Mouse (Mus musculus) heart, embryonic 13.5 days (tissue): Measurements from ENCODE around the gene Ppib. TPM values are rescaled to one million over a fixed set of nuclear protein-coding genes. Genes with fewer than 3 reads are reported as not detected.

Experiments
- ATAC-seq: fragments of 200-750 bp; cut with Nextera tagmentation; 2 replicates; pipeline ENCODE4 v1.8.0; 2017; ENCODE audit warnings: moderate TSS enrichment; ENCODE audit not compliant: insufficient number of reproducible peaks, low FRiP score, low TSS enrichment; ENCODE audit errors: extremely low read depth
- H3K27ac ChIP-seq: fragments of 300-500 bp; sonication (generic); replicated peaks from 2 replicates; pipeline ENCODE4 v1.5.1; 2015; ENCODE audit warnings: moderate library complexity, mild to moderate bottlenecking, inconsistent platforms
- H3K27me3 ChIP-seq: fragments of 300-500 bp; sonication (generic); replicated peaks from 2 replicates; pipeline ENCODE4 v1.6.1; 2015; ENCODE audit warnings: mild to moderate bottlenecking, inconsistent platforms
- H3K36me3 ChIP-seq: fragments of 300-500 bp; sonication (generic); 2 replicates; pipeline ENCODE4 v1.6.1; 2015; ENCODE audit warnings: mild to moderate bottlenecking, inconsistent platforms
- H3K4me1 ChIP-seq: fragments of 300-500 bp; sonication (generic); 2 replicates; pipeline ENCODE4 v1.6.1; 2015; ENCODE audit warnings: inconsistent platforms
- H3K4me2 ChIP-seq: fragments of 300-500 bp; sonication (generic); 2 replicates; pipeline ENCODE4 v1.6.1; 2015; ENCODE audit warnings: inconsistent platforms, mild to moderate bottlenecking, moderate library complexity
- H3K4me3 ChIP-seq: fragments of 300-500 bp; sonication (generic); 2 replicates; pipeline ENCODE4 v1.5.1; 2015; ENCODE audit warnings: moderate library complexity, mild to moderate bottlenecking, inconsistent platforms
- H3K9ac ChIP-seq: fragments of 300-500 bp; sonication (generic); 2 replicates; pipeline ENCODE4 v1.6.1; 2015; ENCODE audit warnings: inconsistent platforms, mild to moderate bottlenecking, moderate library complexity
- H3K9me3 ChIP-seq: fragments of 300-500 bp; sonication (generic); 2 replicates; pipeline ENCODE4 v1.6.1; 2016; ENCODE audit warnings: inconsistent platforms
- WGBS: fragments of 180-500 bp; shearing (Covaris S2); methylation state at CpG from one replicate; pipeline ENCODE4 v1.1.7; 2015; ENCODE audit warnings: mixed read lengths; 5-methylcytosine and 5-hydroxymethylcytosine counted together
- polyA plus RNA-seq: library from polyadenylated mRNA; unstranded; fragments of >200 nt; fragmentation: Nextera tagmentation; extraction: Ambion mirVana; gene quantifications from 2 replicates; pipeline ENCODE4 v1.2.1, GENCODE M21; 2015

The Ppib gene
- polyA plus RNA-seq, 1 experiment from 2014 or later = 372 TPM

DNA sequence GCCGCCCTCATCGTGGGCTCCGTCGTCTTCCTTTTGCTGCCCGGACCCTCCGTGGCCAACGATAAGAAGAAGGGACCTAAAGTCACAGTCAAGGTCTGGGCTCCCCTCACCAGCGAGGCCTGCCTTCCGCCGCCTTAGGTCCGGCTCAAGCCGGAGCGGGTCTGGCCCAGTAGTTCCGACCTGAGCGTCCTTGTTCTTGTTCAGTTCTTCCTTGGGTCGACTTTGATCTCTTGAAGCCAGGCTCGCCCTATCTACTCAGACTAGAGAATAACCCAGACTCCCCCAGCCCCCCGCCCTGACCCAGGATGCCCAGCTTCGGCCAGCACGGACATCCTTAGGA is 256 bp downstream of the Ppib start:
- Histone ChIP-seq H3K27ac (peak overlapping the region; percentile 78), H3K4me3 (peak overlapping the region; percentile 81), H3K9ac (peak overlapping the region; percentile 91), H3K4me2 (peak overlapping the region; percentile 87), H3K36me3 (peaks cover 32% of the 10 kb centered on the region), H3K27me3 (no peaks in the 10 kb centered on the region), H3K4me1 (peaks cover 27% of the 10 kb centered on the region), H3K9me3 (no peaks in the 10 kb centered on the region)
- WGBS = 1% methylated on average over 20 of the region's 20 CpGs
- ATAC-seq = peak; percentile 33

DNA sequence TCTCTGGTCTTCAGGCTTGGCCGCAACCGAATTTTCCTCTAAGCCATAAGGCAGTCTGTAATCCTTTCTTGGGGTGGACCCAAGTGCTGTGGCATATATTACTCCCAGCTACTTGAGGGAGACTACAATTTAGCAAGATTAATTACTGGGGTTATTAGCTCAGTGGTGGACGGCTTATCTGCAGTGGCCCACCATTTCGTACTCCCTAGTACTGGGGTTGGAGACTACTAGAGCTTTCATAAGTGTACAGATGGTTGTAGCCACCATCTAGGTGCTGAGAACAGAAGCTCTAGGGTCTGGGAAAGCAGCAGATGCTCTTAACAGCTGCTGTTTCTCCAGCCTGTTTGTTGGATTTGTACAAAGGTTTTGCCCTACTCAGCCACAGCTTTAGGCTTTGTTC is 964 bp downstream of the Ppib start:
- H3K36me3 ChIP-seq = peaks cover 39% of the 10 kb centered on the region
- H3K4me1 ChIP-seq = peaks cover 27% of the 10 kb centered on the region
- no peaks in the 10 kb centered on the region for H3K9me3 ChIP-seq
- no peak for ATAC-seq
- peak overlapping the region; percentile 91 for H3K9ac ChIP-seq
- 0 out of 2 replicates have a peak overlapping the region, but pooled peaks have one; percentile 32 for H3K27ac ChIP-seq
- no peaks in the 10 kb centered on the region for H3K27me3 ChIP-seq
- WGBS = 26% methylated on average over 4 of the region's 4 CpGs
- peak overlapping the region; percentile 87 for H3K4me2 ChIP-seq
- H3K4me3 ChIP-seq = peak overlapping the region; percentile 81

- Histone ChIP-seq H3K36me3 (peaks cover 46% of the 10 kb centered on the region), H3K9ac (peak overlapping the region; percentile 91), H3K4me3 (peak overlapping the region; percentile 81), H3K9me3 (no peaks in the 10 kb centered on the region), H3K4me2 (peak overlapping the region; percentile 87), H3K27me3 (no peaks in the 10 kb centered on the region), H3K4me1 (peaks cover 27% of the 10 kb centered on the region), H3K27ac (no peak overlapping the region)
- no peak for ATAC-seq
- 92% methylated on average over 3 of the region's 3 CpGs for WGBS
Measured at GRCm38 (mm10) chr9:66061656-66062055, 1.6 kb downstream of the Ppib start.

DNA sequence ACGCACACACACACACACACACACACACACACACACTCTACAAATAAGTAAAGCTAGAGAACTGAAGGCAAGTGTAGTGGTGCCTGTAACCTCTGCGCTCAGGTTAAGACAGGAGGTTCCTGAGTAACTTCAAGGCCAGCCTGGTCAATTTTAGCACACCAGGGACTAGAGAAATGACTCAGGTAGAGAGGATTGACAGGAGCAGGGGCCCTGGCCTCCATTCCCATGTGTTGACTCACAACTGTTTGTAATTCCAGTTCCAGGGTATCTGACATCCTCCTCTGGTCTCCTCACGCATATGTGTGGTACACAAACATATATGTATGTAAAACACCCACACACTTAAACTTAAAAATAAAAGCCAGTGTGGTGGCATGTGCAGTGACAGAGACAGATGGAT is 3.4 kb downstream of the Ppib start:
- Histone ChIP-seq H3K4me2 (no peak overlapping the region), H3K4me1 (peaks cover 32% of the 10 kb centered on the region), H3K4me3 (no peak overlapping the region), H3K27ac (no peak overlapping the region), H3K9ac (no peak overlapping the region), H3K36me3 (peaks cover 55% of the 10 kb centered on the region), H3K27me3 (peaks cover 15% of the 10 kb centered on the region), H3K9me3 (no peaks in the 10 kb centered on the region)
- no peak for ATAC-seq
- WGBS = 92% methylated on average over 3 of the region's 3 CpGs

GRCm38 (mm10) chr9:66064316-66064715 is 4.3 kb downstream of the Ppib start:
- Histone ChIP-seq H3K4me1 (peaks cover 36% of the 10 kb centered on the region), H3K27me3 (peaks cover 23% of the 10 kb centered on the region), H3K27ac (no peak overlapping the region), H3K9me3 (no peaks in the 10 kb centered on the region), H3K9ac (no peak overlapping the region), H3K4me2 (no peak overlapping the region), H3K4me3 (no peak overlapping the region), H3K36me3 (peaks cover 55% of the 10 kb centered on the region)
- 91% methylated on average over 11 of the region's 11 CpGs for WGBS
- ATAC-seq = no peak

DNA sequence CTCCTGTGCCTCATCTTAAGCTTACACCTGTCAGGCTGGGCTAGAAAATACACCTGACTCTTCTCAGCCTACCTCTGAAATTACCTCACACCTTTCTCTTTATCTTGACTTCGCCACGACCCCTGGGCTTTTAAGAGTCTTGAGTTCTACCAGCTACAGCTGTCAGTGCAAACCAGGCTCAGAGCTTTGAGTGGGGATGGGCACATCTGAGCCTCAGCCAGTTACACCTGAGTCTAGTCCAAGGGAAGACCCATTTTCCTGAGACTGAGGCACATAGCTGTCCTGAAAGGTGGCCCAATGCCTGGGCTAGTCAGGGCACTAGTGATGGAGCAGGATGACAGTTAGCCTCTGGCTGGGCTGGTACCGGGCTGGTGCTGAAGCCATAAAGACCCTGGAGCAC is 6.8 kb downstream of the Ppib start:
- ATAC-seq = no peak
- H3K9ac ChIP-seq = no peak overlapping the region
- 74% methylated on average over 3 of the region's 3 CpGs for WGBS
- H3K27me3 ChIP-seq = peaks cover 39% of the 10 kb centered on the region
- H3K9me3 ChIP-seq = no peaks in the 10 kb centered on the region
- H3K27ac ChIP-seq = no peak overlapping the region
- H3K4me3 ChIP-seq = no peak overlapping the region
- peaks cover 24% of the 10 kb centered on the region for H3K4me1 ChIP-seq
- peaks cover 52% of the 10 kb centered on the region for H3K36me3 ChIP-seq
- no peak overlapping the region for H3K4me2 ChIP-seq

GRCm38 (mm10) chr9:66067542-66067941 is 7.5 kb downstream of the Ppib start:
- Histone ChIP-seq H3K4me2 (no peak overlapping the region), H3K9ac (no peak overlapping the region), H3K4me1 (peaks cover 16% of the 10 kb centered on the region), H3K27ac (no peak overlapping the region), H3K27me3 (peaks cover 39% of the 10 kb centered on the region), H3K9me3 (no peaks in the 10 kb centered on the region), H3K36me3 (peaks cover 48% of the 10 kb centered on the region), H3K4me3 (no peak overlapping the region)
- WGBS = 19% methylated on average over 5 of the region's 5 CpGs
- no peak for ATAC-seq

- H3K36me3 ChIP-seq = peaks cover 42% of the 10 kb centered on the region
- peak overlapping the region; percentile 56; the same call in 1 of the 2 replicates for H3K4me3 ChIP-seq
- no peak for ATAC-seq
- 49% methylated on average over 4 of the region's 4 CpGs for WGBS
- peaks cover 39% of the 10 kb centered on the region for H3K27me3 ChIP-seq
- no peaks in the 10 kb centered on the region for H3K9me3 ChIP-seq
- H3K9ac ChIP-seq = no peak overlapping the region
- no peak overlapping the region for H3K4me2 ChIP-seq
- no peak overlapping the region for H3K27ac ChIP-seq
- peaks cover 16% of the 10 kb centered on the region for H3K4me1 ChIP-seq
Measured at GRCm38 (mm10) chr9:66068056-66068455, 8.0 kb downstream of the Ppib start.

GRCm38 (mm10) chr9:66068971-66069391 is 9.0 kb downstream of the Ppib start:
- Histone ChIP-seq H3K9me3 (no peaks in the 10 kb centered on the region), H3K9ac (peak overlapping the region; percentile 71), H3K4me1 (peaks cover 16% of the 10 kb centered on the region), H3K4me3 (peak overlapping the region; percentile 56), H3K27me3 (peaks cover 39% of the 10 kb centered on the region), H3K27ac (no peak overlapping the region), H3K4me2 (peak overlapping the region; percentile 81), H3K36me3 (peaks cover 33% of the 10 kb centered on the region)
- WGBS = 1% methylated on average over 30 of the region's 30 CpGs
- ATAC-seq = peak; percentile 32; the same call in 1 of the 2 replicates

DNA sequence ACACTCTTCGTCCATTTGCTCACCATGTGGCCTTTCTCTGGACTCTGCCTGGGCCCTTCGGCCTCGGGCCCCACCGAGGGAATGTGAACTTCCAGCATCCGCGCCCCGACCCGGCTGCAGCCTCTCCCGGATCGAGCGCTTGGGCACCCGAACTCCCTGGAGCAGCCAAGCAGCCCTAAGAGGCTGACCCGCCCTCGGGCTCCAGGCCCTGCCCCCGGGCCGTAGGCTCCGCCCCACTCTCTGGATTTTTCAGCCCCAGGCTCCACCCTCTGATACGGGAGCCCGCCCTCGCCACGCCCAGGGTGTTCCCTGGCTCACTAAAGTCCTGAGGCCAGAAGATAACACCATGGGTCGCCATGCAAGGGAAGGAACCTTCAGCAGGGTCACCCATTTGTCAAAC is 9.6 kb downstream of the Ppib start, which contains the start of gene Snx22:
TSS of gene Snx22 (minus strand) at position 137 of the 400 bp plus-strand sequence.
- H3K36me3 ChIP-seq = peaks cover 27% of the 10 kb centered on the region
- whole genome bisulfite sequencing = under 1% methylated on average over 22 of the region's 22 CpGs
- peak within 1 kb of the TSS; percentile 56 for H3K4me3 ChIP-seq
- ATAC-seq = peak; percentile 86
- H3K4me2 ChIP-seq = peak within 1 kb of the TSS; percentile 81
- H3K9me3 ChIP-seq = 0 out of 2 replicates have a peak, but pooled peaks cover 5% of the 10 kb centered on the region
- peaks cover 16% of the 10 kb centered on the region for H3K4me1 ChIP-seq
- peaks cover 39% of the 10 kb centered on the region for H3K27me3 ChIP-seq
- no peak within 1 kb of the TSS for H3K27ac ChIP-seq
- peak within 1 kb of the TSS; percentile 71 for H3K9ac ChIP-seq

DNA sequence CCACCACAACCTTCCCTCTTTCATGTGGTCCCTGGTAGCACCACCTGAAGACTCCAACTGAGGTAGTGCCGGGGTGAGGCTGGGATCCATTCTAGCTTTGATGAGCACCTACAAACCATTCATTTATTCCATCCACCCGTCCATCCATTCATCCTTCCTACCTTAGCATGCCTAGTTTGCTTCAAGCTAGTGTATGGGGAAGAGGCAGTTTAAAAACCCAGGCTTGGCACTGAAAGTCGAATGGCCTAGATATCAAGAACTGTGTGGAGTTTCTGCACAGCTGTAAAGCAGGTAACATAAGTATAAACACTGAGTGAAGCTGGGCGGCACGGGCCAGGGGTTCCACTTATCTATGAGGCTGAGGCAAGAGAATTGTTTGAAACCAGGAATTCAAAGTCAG is 10.1 kb downstream of the Ppib start:
- peaks cover 39% of the 10 kb centered on the region for H3K27me3 ChIP-seq
- peaks cover 16% of the 10 kb centered on the region for H3K4me1 ChIP-seq
- no peak overlapping the region for H3K9ac ChIP-seq
- H3K4me3 ChIP-seq = no peak overlapping the region; the same call in 1 of the 2 replicates
- H3K27ac ChIP-seq = no peak overlapping the region
- 0 out of 2 replicates have a peak, but pooled peaks cover 5% of the 10 kb centered on the region for H3K9me3 ChIP-seq
- 77% methylated on average over 5 of the region's 5 CpGs for WGBS
- peaks cover 24% of the 10 kb centered on the region for H3K36me3 ChIP-seq
- no peak for ATAC-seq
- peak overlapping the region; percentile 81 for H3K4me2 ChIP-seq

- H3K4me2 ChIP-seq = no peak overlapping the region
- WGBS = 83% methylated on average over 7 of the region's 7 CpGs
- no peak for ATAC-seq
- no peak overlapping the region for H3K27ac ChIP-seq
- no peak overlapping the region for H3K4me3 ChIP-seq
- H3K27me3 ChIP-seq = peaks cover 31% of the 10 kb centered on the region
- H3K9ac ChIP-seq = no peak overlapping the region
- 0 out of 2 replicates have a peak, but pooled peaks cover 5% of the 10 kb centered on the region for H3K9me3 ChIP-seq
- H3K36me3 ChIP-seq = no peaks in the 10 kb centered on the region
- peaks cover 12% of the 10 kb centered on the region for H3K4me1 ChIP-seq
Measured at GRCm38 (mm10) chr9:66072754-66073153, 12.7 kb downstream of the Ppib start.
